Mouse (Mus musculus) hindbrain, embryonic 10.5 days (tissue): ENCODE measurements at regions not wholly inside any gene's neighbourhood (a gene's known extent, or its start where the extent isn't known, plus 50 kb on each side); places are given as distances from the start of the nearest gene placed in this dataset.
"Not testable (repeated sequence)": the region's sequence is repeated elsewhere in the genome, so short reads cannot be mapped to it uniquely, and the experiment has no call there.

ENCODE experiments used
- DNase-seq: peaks from one replicate; pipeline ENCODE4 v3.0.0-alpha.2; 2017; ENCODE audit warnings: low spot score
- H3K27ac ChIP-seq: fragments of 300-500 bp; sonication (generic); 2 replicates; pipeline ENCODE4 v1.5.1; 2016; ENCODE audit warnings: mild to moderate bottlenecking, moderate library complexity
- H3K27me3 ChIP-seq: fragments of 300-500 bp; sonication (generic); 2 replicates; pipeline ENCODE4 v1.6.1; 2016; ENCODE audit warnings: mild to moderate bottlenecking; ENCODE audit not compliant: poor library complexity, insufficient read depth, severe bottlenecking
- H3K36me3 ChIP-seq: fragments of 300-500 bp; sonication (generic); 2 replicates; pipeline ENCODE4 v1.6.1; 2016; ENCODE audit warnings: mild to moderate bottlenecking, moderate library complexity
- H3K4me1 ChIP-seq: fragments of 300-500 bp; sonication (generic); replicated peaks from 2 replicates; pipeline ENCODE4 v1.6.1; 2016; ENCODE audit warnings: mild to moderate bottlenecking
- H3K4me3 ChIP-seq: fragments of 300-500 bp; sonication (generic); 2 replicates; pipeline ENCODE4 v1.5.1; 2016; ENCODE audit warnings: mild to moderate bottlenecking, moderate library complexity
- H3K9me3 ChIP-seq: fragments of 300-500 bp; sonication (generic); 2 replicates; pipeline ENCODE4 v1.6.1; 2016; ENCODE audit warnings: mild to moderate bottlenecking, moderate library complexity
- WGBS: fragments of 180-500 bp; shearing (Covaris S2); methylation state at CpG from one replicate; pipeline ENCODE4 v1.1.7; 2016; 5-methylcytosine and 5-hydroxymethylcytosine counted together

DNA sequence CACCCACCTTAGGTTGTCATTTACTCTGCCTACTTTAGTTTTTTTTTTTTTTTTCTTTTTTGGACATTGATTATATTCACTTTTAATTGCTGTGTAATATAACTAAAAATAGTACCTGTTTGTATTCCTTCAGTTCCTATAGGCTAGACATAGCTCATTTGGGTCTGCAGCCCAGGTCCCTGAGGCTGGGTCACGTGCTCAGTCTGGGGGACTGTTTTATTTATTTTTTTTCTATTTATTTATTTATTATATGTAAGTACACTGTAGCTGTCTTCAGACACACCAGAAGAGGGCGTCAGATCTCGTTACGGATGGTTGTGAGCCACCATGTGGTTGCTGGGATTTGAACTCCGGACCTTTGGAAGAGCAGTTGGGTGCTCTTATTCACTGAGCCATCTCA lies 231.2 kb upstream of the Ercc4 start:
- not testable (repeated sequence) for H3K36me3 ChIP-seq, H3K4me1 ChIP-seq, H3K4me3 ChIP-seq, H3K27ac ChIP-seq, H3K27me3 ChIP-seq, H3K9me3 ChIP-seq, DNase-seq
- 90% methylated on average over 5 of the region's 5 CpGs for WGBS

DNA sequence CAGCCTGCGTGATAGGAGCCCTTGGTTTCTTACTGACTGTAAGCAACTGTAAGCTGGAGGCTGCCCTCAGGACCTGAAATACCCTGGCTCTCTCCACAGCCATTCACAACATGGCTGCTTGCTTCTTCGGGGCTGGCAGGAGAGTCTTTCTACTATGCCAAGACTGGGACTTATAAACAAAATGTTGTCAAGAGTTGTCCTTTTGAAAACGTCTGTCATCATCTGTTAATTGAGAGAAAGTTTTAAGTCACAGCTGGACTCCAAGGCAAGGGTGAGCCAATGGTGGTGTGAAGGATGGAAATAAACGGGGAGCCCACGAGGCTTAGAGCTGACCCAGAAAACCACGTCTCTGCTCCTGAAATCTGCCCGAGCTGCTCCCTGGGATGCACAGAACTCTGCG lies 229.5 kb upstream of the Ercc4 start:
- no peak overlapping the region for H3K27ac ChIP-seq
- no peaks in the 10 kb centered on the region for H3K27me3 ChIP-seq
- WGBS = 84% methylated on average over 8 of the region's 8 CpGs
- no peaks in the 10 kb centered on the region for H3K36me3 ChIP-seq
- H3K4me3 ChIP-seq = no peak overlapping the region
- H3K9me3 ChIP-seq = no peaks in the 10 kb centered on the region
- DNase-seq = no peak
- peaks cover 19% of the 10 kb centered on the region for H3K4me1 ChIP-seq

DNA sequence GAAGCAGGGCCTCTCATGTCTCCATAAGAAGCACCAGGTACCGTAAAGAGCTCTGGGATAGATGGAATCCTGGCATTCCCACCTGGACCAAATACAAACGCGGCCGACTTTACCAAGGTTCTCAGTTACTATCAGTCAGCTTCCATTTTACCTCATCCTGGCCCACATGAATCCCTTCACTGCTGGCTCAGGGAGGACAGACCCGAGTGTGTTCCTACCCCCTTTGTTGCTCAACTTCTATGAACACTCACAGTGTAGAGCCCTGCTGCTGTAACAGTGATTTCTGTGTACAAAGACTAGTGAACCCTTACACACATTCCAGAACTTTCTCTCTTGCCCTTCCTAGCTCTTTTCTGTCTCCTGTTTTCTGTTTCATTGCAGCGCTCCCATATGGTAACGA lies 229.0 kb upstream of the Ercc4 start:
- no peak for DNase-seq
- H3K9me3 ChIP-seq = no peaks in the 10 kb centered on the region
- 91% methylated on average over 7 of the region's 7 CpGs for WGBS
- no peak overlapping the region for H3K27ac ChIP-seq
- no peak overlapping the region for H3K4me3 ChIP-seq
- no peaks in the 10 kb centered on the region for H3K36me3 ChIP-seq
- no peaks in the 10 kb centered on the region for H3K27me3 ChIP-seq
- peaks cover 23% of the 10 kb centered on the region for H3K4me1 ChIP-seq

DNA sequence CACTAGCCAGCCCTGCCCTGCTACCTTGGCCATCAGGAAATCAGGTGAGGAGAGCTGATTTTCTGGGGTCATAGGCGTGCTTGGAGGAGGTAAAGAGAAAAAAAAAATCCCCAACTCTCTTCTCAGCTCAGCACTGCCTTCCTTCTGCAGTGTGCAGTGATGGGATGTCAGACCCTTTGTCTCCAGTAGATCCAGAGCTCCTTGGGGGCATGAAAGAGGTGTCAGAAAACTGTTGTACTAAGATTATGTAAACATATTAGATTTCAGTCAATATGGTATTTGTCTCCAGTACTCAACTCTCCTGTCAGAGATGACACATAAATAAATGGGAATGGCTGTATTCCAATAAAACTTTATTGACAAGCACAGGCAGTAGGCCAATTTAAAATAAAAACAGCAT lies 226.8 kb upstream of the Ercc4 start:
- Histone ChIP-seq H3K9me3 (no peaks in the 10 kb centered on the region), H3K4me1 (peaks cover 45% of the 10 kb centered on the region), H3K36me3 (no peaks in the 10 kb centered on the region), H3K27me3 (no peaks in the 10 kb centered on the region), H3K4me3 (no peak overlapping the region), H3K27ac (no peak overlapping the region)
- 58% methylated on average over 1 of the region's 1 CpGs for WGBS
- DNase-seq = no peak

- Histone ChIP-seq H3K27ac (peak overlapping the region; percentile 75), H3K4me1 (peaks cover 43% of the 10 kb centered on the region), H3K4me3 (no peak overlapping the region), H3K27me3 (no peaks in the 10 kb centered on the region), H3K36me3 (no peaks in the 10 kb centered on the region), H3K9me3 (no peaks in the 10 kb centered on the region)
- 7% methylated on average over 3 of the region's 3 CpGs for WGBS
- DNase-seq = peak; percentile 40
Observed at GRCm38 (mm10) chr16:12884556-12884955, 224.9 kb upstream of the Ercc4 start.

GRCm38 (mm10) chr16:12886127-12886526 lies 223.4 kb upstream of the Ercc4 start:
- peaks cover 43% of the 10 kb centered on the region for H3K4me1 ChIP-seq
- no peak for DNase-seq
- no peaks in the 10 kb centered on the region for H3K27me3 ChIP-seq
- H3K9me3 ChIP-seq = no peaks in the 10 kb centered on the region
- no peaks in the 10 kb centered on the region for H3K36me3 ChIP-seq
- 89% methylated on average over 1 of the region's 1 CpGs for WGBS
- no peak overlapping the region for H3K4me3 ChIP-seq
- peak overlapping the region; percentile 54; the same call in 1 of the 2 replicates for H3K27ac ChIP-seq

GRCm38 (mm10) chr16:12887381-12887780 lies 222.1 kb upstream of the Ercc4 start:
- WGBS = 62% methylated on average over 2 of the region's 2 CpGs
- H3K4me1 ChIP-seq = peaks cover 43% of the 10 kb centered on the region
- no peaks in the 10 kb centered on the region for H3K36me3 ChIP-seq
- H3K27ac ChIP-seq = peak overlapping the region; percentile 53; the same call in 1 of the 2 replicates
- H3K4me3 ChIP-seq = no peak overlapping the region
- no peak for DNase-seq
- no peaks in the 10 kb centered on the region for H3K27me3 ChIP-seq
- H3K9me3 ChIP-seq = no peaks in the 10 kb centered on the region

GRCm38 (mm10) chr16:12890094-12890493 lies 219.4 kb upstream of the Ercc4 start:
- H3K4me1 ChIP-seq = peaks cover 26% of the 10 kb centered on the region
- no peaks in the 10 kb centered on the region for H3K27me3 ChIP-seq
- H3K27ac ChIP-seq = no peak overlapping the region
- no peaks in the 10 kb centered on the region for H3K36me3 ChIP-seq
- no peaks in the 10 kb centered on the region for H3K9me3 ChIP-seq
- WGBS = 81% methylated on average over 1 of the region's 1 CpGs
- DNase-seq = no peak
- no peak overlapping the region for H3K4me3 ChIP-seq

- peaks cover 23% of the 10 kb centered on the region for H3K4me1 ChIP-seq
- 84% methylated on average over 3 of the region's 3 CpGs for WGBS
- no peaks in the 10 kb centered on the region for H3K36me3 ChIP-seq
- DNase-seq = no peak
- H3K9me3 ChIP-seq = no peaks in the 10 kb centered on the region
- H3K4me3 ChIP-seq = no peak overlapping the region
- H3K27ac ChIP-seq = no peak overlapping the region
- no peaks in the 10 kb centered on the region for H3K27me3 ChIP-seq
Observed at GRCm38 (mm10) chr16:12890545-12890944, 218.9 kb upstream of the Ercc4 start.

GRCm38 (mm10) chr16:12892658-12893305 lies 216.7 kb upstream of the Ercc4 start:
- DNase-seq = no peak
- Histone ChIP-seq H3K9me3 (no peaks in the 10 kb centered on the region), H3K4me1 (peaks cover under 1% of the 10 kb centered on the region; the same call in 1 of the 2 replicates), H3K27me3 (no peaks in the 10 kb centered on the region), H3K4me3 (no peak overlapping the region), H3K36me3 (no peaks in the 10 kb centered on the region), H3K27ac (no peak overlapping the region)
- WGBS = 86% methylated on average over 7 of the region's 7 CpGs

DNA sequence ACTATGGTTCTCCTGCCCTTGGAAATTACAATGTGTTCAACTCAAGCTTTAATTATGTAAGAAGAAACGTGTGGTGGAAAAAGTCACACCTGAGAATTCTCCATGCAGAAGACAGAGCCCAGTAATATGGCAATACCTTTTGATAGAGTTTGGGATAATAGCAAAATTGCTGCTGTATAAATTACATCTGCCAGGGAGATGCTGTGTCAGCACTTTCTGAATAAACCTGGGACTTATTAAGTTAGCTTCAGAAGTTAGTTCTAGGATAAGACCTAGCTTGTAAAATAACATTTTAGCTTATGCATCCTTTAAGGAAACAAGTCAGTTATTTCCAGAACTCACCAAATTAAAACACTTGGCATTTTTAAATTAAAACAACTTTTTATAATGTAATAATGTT lies 212.2 kb upstream of the Ercc4 start:
- Histone ChIP-seq H3K9me3 (peaks cover 3% of the 10 kb centered on the region; the same call in 1 of the 2 replicates), H3K4me1 (peaks cover 14% of the 10 kb centered on the region), H3K36me3 (no peaks in the 10 kb centered on the region), H3K27me3 (no peaks in the 10 kb centered on the region), H3K27ac (no peak overlapping the region), H3K4me3 (no peak overlapping the region)
- no peak for DNase-seq
- 73% methylated on average over 1 of the region's 1 CpGs for WGBS

GRCm38 (mm10) chr16:12900670-12901069 lies 208.8 kb upstream of the Ercc4 start:
- WGBS = 78% methylated on average over 8 of the region's 8 CpGs
- H3K27me3 ChIP-seq = no peaks in the 10 kb centered on the region
- H3K27ac ChIP-seq = peak overlapping the region; percentile 26; the same call in 1 of the 2 replicates
- peaks cover 3% of the 10 kb centered on the region; the same call in 1 of the 2 replicates for H3K9me3 ChIP-seq
- no peak overlapping the region for H3K4me3 ChIP-seq
- H3K4me1 ChIP-seq = peaks cover 16% of the 10 kb centered on the region
- no peaks in the 10 kb centered on the region for H3K36me3 ChIP-seq
- DNase-seq = no peak

GRCm38 (mm10) chr16:12901096-12901995 lies 208.1 kb upstream of the Ercc4 start:
- Histone ChIP-seq H3K27me3 (no peaks in the 10 kb centered on the region), H3K4me1 (peaks cover 16% of the 10 kb centered on the region), H3K4me3 (no peak overlapping the region), H3K36me3 (no peaks in the 10 kb centered on the region), H3K9me3 (peaks cover 3% of the 10 kb centered on the region; the same call in 1 of the 2 replicates), H3K27ac (peak overlapping the region; percentile 53; the same call in 1 of the 2 replicates)
- WGBS = 64% methylated on average over 9 of the region's 9 CpGs
- no peak for DNase-seq
